Mouse (Mus musculus) liver, embryonic 14.5 days (tissue): ENCODE data around the gene Lyst.

Experiments used
- CTCF ChIP-seq: IDR thresholded peaks from 2 replicates; pipeline ENCODE4 v1.5.1; 2016; ENCODE audit warnings: antibody characterized with exemption, low read depth, control low read depth
- EP300 ChIP-seq: IDR thresholded peaks from 2 replicates; pipeline ENCODE4 v1.6.1; 2016; ENCODE audit warnings: antibody characterized with exemption, low read depth

- TF ChIP-seq CTCF (no peak), EP300 (no peak)
Measured at GRCm38 (mm10) chr13:13614235-13614634, 24.0 kb downstream of the Lyst start.
